Mouse (Mus musculus): ENCODE measurements around the gene Klk13. TPM values are rescaled to one million over a fixed set of nuclear protein-coding genes. Genes with fewer than 3 reads are reported as not detected.

Klk13 gene
- polyA plus RNA-seq, 1 experiment from 2014 or later = 3.0 TPM

DNA sequence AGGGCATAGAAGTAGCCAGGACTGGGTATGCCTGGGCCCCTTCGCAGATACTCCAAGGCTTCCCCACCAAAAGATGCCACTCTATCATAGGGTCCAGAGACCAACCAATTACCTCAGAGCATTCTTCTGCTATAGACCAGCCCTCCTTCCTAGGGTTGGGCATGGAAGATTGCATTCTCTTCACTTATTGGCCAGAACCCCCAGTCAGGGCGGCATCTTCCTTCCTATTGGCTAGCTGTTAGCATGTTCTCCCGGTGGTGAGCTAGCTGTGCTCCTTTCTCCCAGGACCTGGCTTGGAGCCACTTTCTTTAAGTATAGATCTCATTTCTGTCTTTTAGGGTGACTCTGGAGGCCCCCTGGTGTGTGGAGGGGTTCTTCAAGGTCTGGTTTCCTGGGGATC lies 60.5 kb downstream of the Klk13 start:
- H3K9ac ChIP-seq = no peak overlapping the region
- H3K27ac ChIP-seq = no peak overlapping the region
- WGBS = 61% methylated on average over 3 of the region's 3 CpGs
- H3K36me3 ChIP-seq = no peaks in the 10 kb centered on the region
- no peak overlapping the region for H3K4me2 ChIP-seq
- no peak overlapping the region for H3K4me3 ChIP-seq
- H3K9me3 ChIP-seq = no peaks in the 10 kb centered on the region
- H3K4me1 ChIP-seq = no peaks in the 10 kb centered on the region
- ATAC-seq (ENCODE audit: borderline replicate concordance, extremely low read depth, low FRiP score, low TSS enrichment) = no peak
- H3K27me3 ChIP-seq = no peaks in the 10 kb centered on the region

DNA sequence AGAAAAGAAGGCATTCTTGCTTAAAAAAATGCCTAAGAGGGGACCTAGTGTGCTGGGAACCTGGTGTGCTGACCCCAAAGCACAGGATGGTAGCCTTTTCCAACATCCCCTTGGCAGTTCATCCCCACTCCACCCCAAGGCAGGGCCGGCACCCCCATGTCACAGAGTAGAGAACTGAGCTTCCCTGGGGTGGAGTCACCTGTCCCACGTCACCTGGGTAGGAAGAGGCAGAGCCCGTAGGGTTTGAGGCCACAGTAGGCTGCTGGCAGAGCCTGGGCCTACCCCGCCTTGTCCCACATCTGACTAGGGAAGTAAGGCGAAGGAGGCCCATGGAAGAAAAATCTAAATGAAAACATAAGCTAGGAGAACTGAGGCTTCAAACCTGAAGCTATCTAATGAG lies 62.0 kb downstream of the Klk13 start, which contains the start of gene Klk11:
Gene Klk11, plus strand, starts transcription at position 241 of the 400 bp plus-strand sequence.
- H3K4me1 ChIP-seq = no peaks in the 10 kb centered on the region
- H3K4me3 ChIP-seq = no peak within 1 kb of the TSS
- H3K9ac ChIP-seq = no peak within 1 kb of the TSS
- WGBS = 79% methylated on average over 5 of the region's 5 CpGs
- H3K4me2 ChIP-seq = no peak within 1 kb of the TSS
- H3K27ac ChIP-seq = no peak within 1 kb of the TSS
- no peaks in the 10 kb centered on the region for H3K36me3 ChIP-seq
- H3K9me3 ChIP-seq = no peaks in the 10 kb centered on the region
- ATAC-seq (ENCODE audit: borderline replicate concordance, extremely low read depth, low FRiP score, low TSS enrichment) = no peak
- no peaks in the 10 kb centered on the region for H3K27me3 ChIP-seq

DNA sequence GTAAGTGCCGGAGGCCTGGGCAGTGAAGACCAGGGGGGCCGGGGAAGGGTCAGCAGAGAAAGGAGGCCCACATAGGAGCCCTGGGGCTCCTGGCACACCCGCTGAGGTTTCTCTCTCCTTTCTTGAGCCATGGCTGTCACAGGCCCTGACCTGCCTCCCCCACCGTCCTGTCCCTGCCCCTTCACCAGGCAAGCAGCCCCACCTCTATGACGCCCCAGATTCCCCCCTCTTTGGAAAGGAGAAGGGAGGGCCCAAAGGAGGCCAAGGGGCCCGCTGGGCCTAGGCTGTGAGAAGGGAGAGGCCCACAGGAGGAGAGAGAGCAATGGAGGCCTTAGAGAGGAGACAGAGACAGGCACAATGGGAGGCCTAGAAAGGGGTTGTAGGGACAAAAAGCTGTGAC lies 62.4 kb downstream of the Klk13 start:
- no peaks in the 10 kb centered on the region for H3K9me3 ChIP-seq
- no peak overlapping the region for H3K9ac ChIP-seq
- H3K4me1 ChIP-seq = no peaks in the 10 kb centered on the region
- no peaks in the 10 kb centered on the region for H3K27me3 ChIP-seq
- no peak overlapping the region for H3K27ac ChIP-seq
- no peaks in the 10 kb centered on the region for H3K36me3 ChIP-seq
- ATAC-seq (ENCODE audit: borderline replicate concordance, extremely low read depth, low FRiP score, low TSS enrichment) = no peak
- 54% methylated on average over 6 of the region's 6 CpGs for WGBS
- no peak overlapping the region for H3K4me2 ChIP-seq
- no peak overlapping the region for H3K4me3 ChIP-seq

DNA sequence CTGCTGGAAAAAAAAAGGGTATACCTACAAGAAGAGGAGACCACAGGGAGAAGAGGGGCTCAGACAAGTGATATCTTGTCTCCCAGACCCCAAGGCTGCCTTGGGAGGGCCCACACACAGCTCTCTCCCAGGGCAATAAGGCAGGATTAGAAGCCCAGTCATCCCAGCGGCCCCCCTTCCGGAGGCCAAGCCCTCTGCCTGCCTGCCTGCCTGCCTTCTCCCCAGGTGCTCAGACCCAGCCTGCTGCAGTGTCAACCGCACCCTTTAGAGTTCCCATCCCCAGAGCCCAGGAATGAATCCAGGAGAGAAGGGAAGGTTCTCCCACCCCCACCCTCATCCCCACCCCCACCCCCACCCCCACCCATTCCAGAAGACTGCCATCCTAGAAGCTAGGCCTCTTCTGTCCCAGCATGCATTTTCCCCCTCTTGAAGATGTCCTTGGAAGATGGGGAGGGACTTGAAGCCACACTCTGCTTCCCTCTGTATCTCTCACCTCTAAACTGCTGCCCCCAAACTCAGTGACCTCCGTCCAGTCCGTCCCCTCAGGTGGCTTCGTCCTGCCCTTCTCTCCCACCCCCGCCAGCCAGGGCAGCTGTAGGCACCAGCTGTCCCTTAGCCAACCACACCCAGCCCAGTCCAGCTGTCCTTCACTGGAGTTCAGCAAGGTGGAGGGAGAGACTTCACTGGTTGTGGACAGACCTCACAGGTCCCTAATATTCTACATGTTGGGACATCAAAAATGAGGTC lies 63.1 kb downstream of the Klk13 start:
- H3K9me3 ChIP-seq = no peaks in the 10 kb centered on the region
- H3K9ac ChIP-seq = no peak overlapping the region
- no peak overlapping the region for H3K4me2 ChIP-seq
- no peak overlapping the region for H3K27ac ChIP-seq
- 38% methylated on average over 7 of the region's 7 CpGs for WGBS
- no peaks in the 10 kb centered on the region for H3K27me3 ChIP-seq
- H3K4me1 ChIP-seq = no peaks in the 10 kb centered on the region
- no peak overlapping the region for H3K4me3 ChIP-seq
- ATAC-seq (ENCODE audit: borderline replicate concordance, extremely low read depth, low FRiP score, low TSS enrichment) = no peak
- H3K36me3 ChIP-seq = no peaks in the 10 kb centered on the region

DNA sequence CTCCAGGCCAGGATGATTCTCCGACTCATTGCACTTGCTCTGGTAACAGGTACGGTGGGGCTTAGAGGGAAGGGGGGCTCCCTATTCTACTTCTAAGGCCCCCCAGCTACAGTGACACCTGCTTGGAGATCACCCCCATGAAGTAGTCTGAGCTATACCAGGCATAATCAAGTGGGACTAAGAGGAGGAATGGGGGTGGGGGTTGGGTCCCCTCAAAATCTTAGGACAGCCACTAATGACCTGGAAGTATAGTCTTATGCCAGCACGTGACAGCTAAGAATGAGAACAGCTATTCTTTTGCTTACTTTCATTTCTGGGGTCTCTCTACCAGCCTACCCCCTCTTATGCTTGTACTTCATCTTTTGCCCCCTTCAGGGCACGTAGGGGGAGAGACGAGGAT lies 64.1 kb downstream of the Klk13 start:
- Histone ChIP-seq H3K9ac (no peak overlapping the region), H3K36me3 (no peaks in the 10 kb centered on the region), H3K27me3 (no peaks in the 10 kb centered on the region), H3K9me3 (no peaks in the 10 kb centered on the region), H3K27ac (no peak overlapping the region), H3K4me2 (no peak overlapping the region), H3K4me1 (0 out of 2 replicates have a peak, but pooled peaks cover 7% of the 10 kb centered on the region), H3K4me3 (no peak overlapping the region)
- ATAC-seq (ENCODE audit: borderline replicate concordance, extremely low read depth, low FRiP score, low TSS enrichment) = no peak
- WGBS = 70% methylated on average over 5 of the region's 5 CpGs

Other genes with a start within 250 kb of the Klk13 start
- gene Vsig10l, start 249.4 kb upstream of the Klk13 start, polyA plus RNA-seq (2015; fragmentation: Nextera tagmentation; extraction: Ambion mirVana) = 2.0 and 2.7 TPM in 2 replicates
- gene Iglon5, start 222.5 kb upstream of the Klk13 start, polyA plus RNA-seq (2015; fragmentation: Nextera tagmentation; extraction: Ambion mirVana) = 0.39 and 0.48 TPM in 2 replicates
- not detected in 2 replicates for gene 4931406B18Rik, start 206.6 kb upstream of the Klk13 start, polyA plus RNA-seq (2015; fragmentation: Nextera tagmentation; extraction: Ambion mirVana)
- 1.2 and 1.7 TPM in 2 replicates for gene Cd33, start 168.1 kb upstream of the Klk13 start, polyA plus RNA-seq (2015; fragmentation: Nextera tagmentation; extraction: Ambion mirVana)
- 3.5 and 4.4 TPM in 2 replicates for gene Zfp658, start 150.3 kb upstream of the Klk13 start, polyA plus RNA-seq (2015; fragmentation: Nextera tagmentation; extraction: Ambion mirVana)
- gene Zfp719, start 133.0 kb upstream of the Klk13 start, polyA plus RNA-seq (2015; fragmentation: Nextera tagmentation; extraction: Ambion mirVana) = 13.1 and 13.5 TPM in 2 replicates
- 0.15 and 0.33 TPM in 2 replicates for gene Zfp819, start 105.4 kb upstream of the Klk13 start, polyA plus RNA-seq (2015; fragmentation: Nextera tagmentation; extraction: Ambion mirVana)
- not detected in 2 replicates for gene Ceacam18, start 77.9 kb upstream of the Klk13 start, polyA plus RNA-seq (2015; fragmentation: Nextera tagmentation; extraction: Ambion mirVana)
- 0.74 and 1.0 TPM in 2 replicates for gene Siglece, start 52.4 kb upstream of the Klk13 start, polyA plus RNA-seq (2015; fragmentation: Nextera tagmentation; extraction: Ambion mirVana)
- 13.9 and 14.2 TPM in 2 replicates for gene Ctu1, start 40.6 kb upstream of the Klk13 start, polyA plus RNA-seq (2015; fragmentation: Nextera tagmentation; extraction: Ambion mirVana)
- gene Klk14, start 22.1 kb upstream of the Klk13 start, polyA plus RNA-seq (2015; fragmentation: Nextera tagmentation; extraction: Ambion mirVana) = not detected in 2 replicates
- gene Klk12, start 56.3 kb downstream of the Klk13 start, polyA plus RNA-seq (2015; fragmentation: Nextera tagmentation; extraction: Ambion mirVana) = not detected in 2 replicates
- 0.14 and 0.42 TPM in 2 replicates for gene Klk11, start 62.0 kb downstream of the Klk13 start, polyA plus RNA-seq (2015; fragmentation: Nextera tagmentation; extraction: Ambion mirVana)
- gene Klk10, start 68.5 kb downstream of the Klk13 start, polyA plus RNA-seq (2015; fragmentation: Nextera tagmentation; extraction: Ambion mirVana) = 1.8 and 1.9 TPM in 2 replicates
- 0.16 TPM in 1 of 2 replicates, not detected in the other for gene Klk9, start 79.3 kb downstream of the Klk13 start, polyA plus RNA-seq (2015; fragmentation: Nextera tagmentation; extraction: Ambion mirVana)
- 21.4 and 22.4 TPM in 2 replicates for gene Klk8, start 85.0 kb downstream of the Klk13 start, polyA plus RNA-seq (2015; fragmentation: Nextera tagmentation; extraction: Ambion mirVana)
- gene Klk7, start 98.7 kb downstream of the Klk13 start, polyA plus RNA-seq (2015; fragmentation: Nextera tagmentation; extraction: Ambion mirVana) = not detected in 2 replicates
- not detected in 2 replicates for gene Klk6, start 111.9 kb downstream of the Klk13 start, polyA plus RNA-seq (2015; fragmentation: Nextera tagmentation; extraction: Ambion mirVana)
- gene Klk5, start 129.4 kb downstream of the Klk13 start, polyA plus RNA-seq (2015; fragmentation: Nextera tagmentation; extraction: Ambion mirVana) = not detected in 2 replicates
- not detected in 2 replicates for gene Klk4, start 168.6 kb downstream of the Klk13 start, polyA plus RNA-seq (2015; fragmentation: Nextera tagmentation; extraction: Ambion mirVana)
- gene Klk15, start 221.2 kb downstream of the Klk13 start, polyA plus RNA-seq (2015; fragmentation: Nextera tagmentation; extraction: Ambion mirVana) = not detected in 2 replicates
- not detected in 2 replicates for gene Klk1b8, start 238.1 kb downstream of the Klk13 start, polyA plus RNA-seq (2015; fragmentation: Nextera tagmentation; extraction: Ambion mirVana)